Mouse (Mus musculus) stomach, postnatal 0 days (tissue): ENCODE data around the gene Ttll3. TPM values are rescaled to one million over a fixed set of nuclear protein-coding genes. Genes with fewer than 3 reads are reported as not detected.
A peak's percentile ranks its signal among the peaks of the same experiment; 100 is the strongest.

ENCODE experiments used
- ATAC-seq: fragments of 200-750 bp; cut with Nextera tagmentation; 2 replicates; pipeline ENCODE4 v1.8.0; 2017; ENCODE audit not compliant: low FRiP score, low TSS enrichment
- DNase-seq: peaks from one replicate; pipeline ENCODE4 v3.0.0-alpha.2; 2016; ENCODE audit warnings: low spot score
- H3K27ac ChIP-seq: fragments of 300-500 bp; sonication (generic); replicated peaks from 2 replicates; pipeline ENCODE4 v1.5.1; 2014; ENCODE audit warnings: mild to moderate bottlenecking, control low read depth
- H3K27me3 ChIP-seq: fragments of 300-500 bp; sonication (generic); 2 replicates; pipeline ENCODE4 v1.6.1; 2014; ENCODE audit warnings: low read length; ENCODE audit not compliant: control insufficient read depth, insufficient read depth
- H3K36me3 ChIP-seq: fragments of 300-500 bp; sonication (generic); 2 replicates; pipeline ENCODE4 v1.6.1; 2014; ENCODE audit warnings: low read length, mixed read lengths; ENCODE audit not compliant: control insufficient read depth, insufficient read depth
- H3K4me1 ChIP-seq: fragments of 300-500 bp; sonication (generic); replicated peaks from 2 replicates; pipeline ENCODE4 v1.6.1; 2014; ENCODE audit warnings: antibody characterized with exemption; ENCODE audit not compliant: control insufficient read depth, insufficient read depth
- H3K4me2 ChIP-seq: fragments of 300-500 bp; sonication (generic); replicated peaks from 2 replicates; pipeline ENCODE4 v1.6.1; 2014; ENCODE audit warnings: low read depth, mild to moderate bottlenecking, control low read depth, moderate library complexity
- H3K4me3 ChIP-seq: fragments of 300-500 bp; sonication (generic); 2 replicates; pipeline ENCODE4 v1.5.1; 2014; ENCODE audit warnings: low read depth, low read length, control low read depth
- H3K9ac ChIP-seq: fragments of 300-500 bp; sonication (generic); 2 replicates; pipeline ENCODE4 v1.6.1; 2014; ENCODE audit warnings: mild to moderate bottlenecking, low read length, control low read depth, mixed read lengths
- H3K9me3 ChIP-seq: fragments of 300-500 bp; sonication (generic); 2 replicates; pipeline ENCODE4 v1.6.1; 2016; ENCODE audit warnings: low read length; ENCODE audit not compliant: control insufficient read depth
- CTCF ChIP-seq: IDR thresholded peaks from 2 replicates; pipeline ENCODE4 v1.5.1; 2016; ENCODE audit warnings: antibody characterized with exemption, low read depth, mild to moderate bottlenecking, moderate library complexity
- EP300 ChIP-seq: optimal IDR thresholded peaks from 2 replicates; pipeline ENCODE3; 2016; ENCODE audit warnings: antibody characterized with exemption
- WGBS: fragments of 180-500 bp; shearing (Covaris S2); extraction: QIAGEN DNeasy Blood & Tissue Kit; methylation state at CpG from one replicate; pipeline ENCODE4 v1.1.7; 2014; 5-methylcytosine and 5-hydroxymethylcytosine counted together
- polyA plus RNA-seq: library from polyadenylated mRNA; unstranded; fragments of >200 nt; fragmentation: Nextera tagmentation; extraction: Ambion mirVana; gene quantifications from 2 replicates; pipeline ENCODE4 v1.2.1, GENCODE M21; 2015

The Ttll3 gene
- polyA plus RNA-seq, 1 experiment from 2014 or later, result 1.2 TPM

DNA sequence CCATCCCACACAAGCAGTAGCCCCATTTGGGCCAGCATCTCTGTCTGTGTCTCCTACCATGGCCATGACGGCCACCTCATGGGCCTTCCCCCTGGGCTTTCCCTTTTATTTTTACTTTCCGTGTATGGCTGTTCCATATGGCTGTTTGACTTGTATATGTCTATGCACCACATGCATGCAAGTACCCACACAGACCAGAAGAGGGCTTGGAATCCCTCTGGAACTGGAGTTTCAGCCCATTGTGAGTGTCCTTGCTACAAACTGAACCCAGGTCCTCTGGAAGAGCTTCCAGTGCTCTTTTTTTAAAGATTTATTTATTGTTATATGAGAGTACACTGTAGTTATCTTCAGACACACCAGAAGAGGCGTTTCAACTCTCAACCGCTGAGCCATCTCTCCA, 27.6 kb upstream of the Ttll3 start:
- WGBS, result 71% methylated on average over 4 of the region's 4 CpGs
- H3K4me2 ChIP-seq, result no peak overlapping the region
- no peaks in the 10 kb centered on the region for H3K4me1 ChIP-seq
- H3K9ac ChIP-seq, result no peak overlapping the region
- H3K36me3 ChIP-seq, result no peaks in the 10 kb centered on the region
- DNase-seq, result no peak
- H3K4me3 ChIP-seq, result no peak overlapping the region
- no peaks in the 10 kb centered on the region for H3K27me3 ChIP-seq
- no peaks in the 10 kb centered on the region for H3K9me3 ChIP-seq
- no peak for ATAC-seq
- no peak for TF ChIP-seq EP300
- TF ChIP-seq CTCF, result peak; percentile 36; the same call in 1 of the 2 replicates
- H3K27ac ChIP-seq, result no peak overlapping the region

- TF ChIP-seq CTCF (no peak), EP300 (no peak)
- DNase-seq (no peak), ATAC-seq (no peak)
- Histone ChIP-seq H3K36me3 (0 out of 2 replicates have a peak, but pooled peaks cover 2% of the 10 kb centered on the region), H3K4me1 (no peaks in the 10 kb centered on the region), H3K9me3 (no peaks in the 10 kb centered on the region), H3K27ac (no peak overlapping the region), H3K4me3 (no peak overlapping the region), H3K4me2 (no peak overlapping the region), H3K27me3 (no peaks in the 10 kb centered on the region), H3K9ac (no peak overlapping the region)
- WGBS, result 85% methylated on average over 1 of the region's 1 CpGs
These were observed 26.8 kb upstream of the Ttll3 start for GRCm38 (mm10) chr6:113362241-113362640.

DNA sequence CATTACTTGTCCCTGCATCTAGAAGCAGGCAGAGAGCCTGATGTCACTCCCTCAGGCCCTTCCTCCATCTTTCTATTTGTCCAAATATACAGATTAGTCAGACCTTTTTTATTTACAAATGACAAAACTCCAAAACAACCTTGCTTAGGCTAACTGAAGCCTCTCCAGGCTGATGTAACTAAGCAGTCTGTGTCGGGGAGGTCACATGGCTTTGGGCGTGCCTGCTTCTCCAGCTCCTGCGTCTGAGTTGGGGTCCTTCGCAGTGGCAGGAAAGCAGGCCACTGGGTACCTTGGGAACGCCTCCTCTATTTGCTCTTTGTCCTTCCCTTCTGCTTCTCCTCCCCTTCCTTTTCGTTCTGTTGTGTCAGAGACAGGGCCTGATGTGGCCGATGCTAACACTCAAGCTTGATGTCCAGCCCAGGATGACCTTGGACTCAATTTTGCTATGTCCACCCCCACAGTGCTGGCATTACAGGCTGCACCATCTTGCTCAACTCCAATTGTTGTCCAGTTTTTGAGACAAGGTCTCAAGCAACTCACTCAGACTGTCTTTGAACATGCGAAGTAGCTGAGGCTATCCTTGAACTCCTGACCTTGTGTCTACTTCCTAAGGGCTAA, 24.4 kb upstream of the Ttll3 start:
- H3K36me3 ChIP-seq, result peaks cover 9% of the 10 kb centered on the region; the same call in 1 of the 2 replicates
- ATAC-seq (peak; percentile 61), DNase-seq (no peak)
- WGBS, result 57% methylated on average over 8 of the region's 8 CpGs
- H3K4me1 ChIP-seq, result no peaks in the 10 kb centered on the region
- no peak overlapping the region for H3K4me3 ChIP-seq
- no peak overlapping the region for H3K4me2 ChIP-seq
- H3K27me3 ChIP-seq, result no peaks in the 10 kb centered on the region
- no peak overlapping the region for H3K9ac ChIP-seq
- no peak overlapping the region for H3K27ac ChIP-seq
- TF ChIP-seq CTCF (no peak), EP300 (no peak)
- no peaks in the 10 kb centered on the region for H3K9me3 ChIP-seq

- H3K9me3 ChIP-seq, result no peaks in the 10 kb centered on the region
- no peaks in the 10 kb centered on the region for H3K27me3 ChIP-seq
- H3K4me3 ChIP-seq, result no peak overlapping the region
- H3K27ac ChIP-seq, result no peak overlapping the region
- H3K4me1 ChIP-seq, result no peaks in the 10 kb centered on the region
- peaks cover 19% of the 10 kb centered on the region for H3K36me3 ChIP-seq
- DNase-seq (no peak), ATAC-seq (no peak)
- TF ChIP-seq EP300 (no peak), CTCF (no peak)
- no peak overlapping the region for H3K9ac ChIP-seq
- WGBS, result 96% methylated on average over 6 of the region's 6 CpGs
- no peak overlapping the region for H3K4me2 ChIP-seq
These were observed 22.4 kb upstream of the Ttll3 start for GRCm38 (mm10) chr6:113366639-113367038.

DNA sequence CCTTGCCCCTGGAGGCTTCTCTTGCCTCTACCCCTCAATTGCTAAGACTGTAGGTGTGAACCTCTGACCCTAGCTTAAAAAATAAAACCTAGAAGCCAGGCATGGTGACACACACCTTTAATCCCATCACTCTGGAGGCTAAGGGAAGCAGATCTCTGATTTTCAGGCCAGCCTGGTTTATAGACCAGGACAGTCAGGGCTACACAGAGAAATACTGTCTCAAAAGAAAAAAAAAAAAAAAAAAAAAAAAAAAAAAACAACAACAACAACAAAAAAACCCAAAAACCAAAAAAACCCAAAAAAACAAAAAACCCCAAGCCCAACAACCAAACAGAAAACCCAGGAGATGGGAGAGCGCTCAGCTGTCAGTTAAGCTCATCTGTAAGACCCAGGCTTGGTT, 21.5 kb upstream of the Ttll3 start:
- DNase-seq (no peak), ATAC-seq (no peak)
- peaks cover 24% of the 10 kb centered on the region for H3K36me3 ChIP-seq
- no peaks in the 10 kb centered on the region for H3K9me3 ChIP-seq
- no peak overlapping the region for H3K27ac ChIP-seq
- TF ChIP-seq EP300, result no peak
- H3K4me1 ChIP-seq, result no peaks in the 10 kb centered on the region
- no peak overlapping the region for H3K9ac ChIP-seq
- no peaks in the 10 kb centered on the region for H3K27me3 ChIP-seq
- no peak overlapping the region for H3K4me3 ChIP-seq
- 100% methylated on average over 1 of the region's 1 CpGs for WGBS
- H3K4me2 ChIP-seq, result no peak overlapping the region

DNA sequence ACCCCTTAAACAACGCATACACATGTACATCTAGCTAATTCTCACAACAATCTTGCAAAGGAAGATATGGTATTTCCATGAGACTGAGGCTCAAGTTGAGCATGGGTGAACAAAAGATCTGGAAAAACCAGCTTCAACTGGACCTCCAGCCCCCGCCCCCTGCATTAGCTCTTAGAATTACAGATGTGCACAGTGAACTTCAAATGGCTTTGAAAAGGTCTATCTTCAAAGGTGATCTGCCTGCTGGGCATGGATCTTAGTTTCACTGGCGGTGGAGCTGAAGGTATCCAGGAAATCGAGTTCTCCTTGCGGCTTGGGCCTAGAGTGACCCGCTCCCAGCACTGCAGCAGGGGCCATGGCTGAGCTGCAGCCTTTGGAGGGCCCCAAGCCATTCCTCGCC, 20.9 kb upstream of the Ttll3 start:
- no peaks in the 10 kb centered on the region for H3K4me1 ChIP-seq
- DNase-seq (no peak), ATAC-seq (no peak)
- H3K4me2 ChIP-seq, result no peak overlapping the region
- no peaks in the 10 kb centered on the region for H3K27me3 ChIP-seq
- TF ChIP-seq EP300, result no peak
- no peak for TF ChIP-seq CTCF
- 80% methylated on average over 7 of the region's 7 CpGs for WGBS
- H3K9me3 ChIP-seq, result no peaks in the 10 kb centered on the region
- no peak overlapping the region for H3K4me3 ChIP-seq
- H3K27ac ChIP-seq, result no peak overlapping the region
- peaks cover 24% of the 10 kb centered on the region for H3K36me3 ChIP-seq
- H3K9ac ChIP-seq, result no peak overlapping the region
